ENCODE assay signal across 14 mouse cellular contexts in genomic region chr6:136852348-136852747, GRCm38 (mm10). TPM values are rescaled to one million over a fixed set of nuclear protein-coding genes. Genes with fewer than 3 reads are reported as not detected.
DNase-seq lines count a peak whose midpoint lies in the region; ATAC-seq lines count a peak whose summit lies in the region.
"Had no signal": no experiment of that assay in that cellular context is flagged by ENCODE, and none has a peak within 500 bp of the region (broad histone marks: within the 10 kb centered on the region; RNA-seq: fewer than 3 reads in every experiment).

No protein-coding gene starts in this region.

- peak overlapping the region; percentile 52; the same call in 1 of the 2 replicates for H3K27ac ChIP-seq in heart, embryonic 12.5 days (ENCODE audit: poor library complexity, severe bottlenecking)
- peak overlapping the region; percentile 43 for H3K27ac ChIP-seq in midbrain, embryonic 16.5 days (ENCODE audit: low read length)
- H3K27ac ChIP-seq in midbrain, embryonic 14.5 days (replicated peaks; ENCODE audit: low read depth, low read length): no peak overlapping the region
- peak overlapping the region; percentile 31 for H3K27ac ChIP-seq in stomach, embryonic 15.5 days
- H3K27ac ChIP-seq: intestine, embryonic 15.5 days; left cerebral cortex, adult 2 months had no signal

- H3K9me3 ChIP-seq in heart, embryonic 12.5 days (replicated peaks): no peaks in the 10 kb centered on the region
- no peaks in the 10 kb centered on the region for H3K9me3 ChIP-seq in midbrain, embryonic 16.5 days (replicated peaks; ENCODE audit: control insufficient read depth, low read length, poor library complexity, severe bottlenecking)
- no peaks in the 10 kb centered on the region for H3K9me3 ChIP-seq in midbrain, embryonic 14.5 days (ENCODE audit: control insufficient read depth, low read length)
- no peaks in the 10 kb centered on the region for H3K9me3 ChIP-seq in stomach, embryonic 15.5 days
- H3K9me3 ChIP-seq: intestine, embryonic 15.5 days had no signal

- ATAC-seq in heart, embryonic 12.5 days (ENCODE audit: insufficient number of reproducible peaks, low FRiP score): no peak
- ATAC-seq in midbrain, embryonic 16.5 days: no peak
- no peak for ATAC-seq in midbrain, embryonic 14.5 days (ENCODE audit: low FRiP score, low TSS enrichment)
- ATAC-seq in stomach, embryonic 15.5 days (ENCODE audit: insufficient read depth, low FRiP score, low read depth): no peak
- ATAC-seq: intestine, embryonic 15.5 days had no signal

- H3K27me3 ChIP-seq in heart, embryonic 12.5 days (replicated peaks): no peaks in the 10 kb centered on the region
- H3K27me3 ChIP-seq in midbrain, embryonic 16.5 days (ENCODE audit: control insufficient read depth, insufficient read depth, low read depth, low read length): no peaks in the 10 kb centered on the region
- H3K27me3 ChIP-seq in midbrain, embryonic 14.5 days (ENCODE audit: control insufficient read depth, insufficient read depth, low read length): no peaks in the 10 kb centered on the region
- H3K27me3 ChIP-seq in stomach, embryonic 15.5 days (replicated peaks): no peaks in the 10 kb centered on the region
- H3K27me3 ChIP-seq: intestine, embryonic 15.5 days had no signal

- H3K9ac ChIP-seq in heart, embryonic 12.5 days: no peak overlapping the region
- H3K9ac ChIP-seq in midbrain, embryonic 16.5 days (ENCODE audit: low read depth, low read length): no peak overlapping the region
- H3K9ac ChIP-seq in midbrain, embryonic 14.5 days (replicated peaks; ENCODE audit: low read length): no peak overlapping the region
- H3K9ac ChIP-seq in stomach, embryonic 15.5 days: no peak overlapping the region
- H3K9ac ChIP-seq: intestine, embryonic 15.5 days had no signal

- intact Hi-C loops in heart, postnatal 36 days (cut with DNase I): loop anchor here (2.0 kb wide), 1 partner anchor 16 kb away; no protein-coding TSS in a partner anchor

- peaks cover 49% of the 10 kb centered on the region for H3K4me1 ChIP-seq in heart, embryonic 12.5 days (replicated peaks)
- H3K4me1 ChIP-seq in midbrain, embryonic 16.5 days (ENCODE audit: control insufficient read depth, insufficient read depth, low read length): peaks cover 3% of the 10 kb centered on the region; the same call in 1 of the 2 replicates
- H3K4me1 ChIP-seq in midbrain, embryonic 14.5 days (ENCODE audit: control insufficient read depth, insufficient read depth, low read length): no peaks in the 10 kb centered on the region
- peaks cover 14% of the 10 kb centered on the region for H3K4me1 ChIP-seq in stomach, embryonic 15.5 days

- H3K4me3 ChIP-seq in heart, embryonic 12.5 days: no peak overlapping the region
- H3K4me3 ChIP-seq in midbrain, embryonic 16.5 days (ENCODE audit: low read depth, low read length): no peak overlapping the region
- H3K4me3 ChIP-seq in midbrain, embryonic 14.5 days (replicated peaks; ENCODE audit: low read depth, low read length): no peak overlapping the region
- H3K4me3 ChIP-seq in stomach, embryonic 15.5 days (replicated peaks): no peak overlapping the region
- H3K4me3 ChIP-seq: intestine, embryonic 15.5 days; left cerebral cortex, adult 2 months had no signal

- peaks cover 25% of the 10 kb centered on the region for H3K36me3 ChIP-seq in heart, embryonic 12.5 days
- no peaks in the 10 kb centered on the region for H3K36me3 ChIP-seq in midbrain, embryonic 16.5 days (ENCODE audit: control insufficient read depth, insufficient read depth, low read length)
- H3K36me3 ChIP-seq in midbrain, embryonic 14.5 days (ENCODE audit: control insufficient read depth, insufficient read depth, low read length): no peaks in the 10 kb centered on the region
- H3K36me3 ChIP-seq in stomach, embryonic 15.5 days: no peaks in the 10 kb centered on the region
- H3K36me3 ChIP-seq: intestine, embryonic 15.5 days had no signal

- 85% methylated on average over 4 of the region's 4 CpGs for WGBS in heart, embryonic 12.5 days
- 79% methylated on average over 4 of the region's 4 CpGs for WGBS in midbrain, embryonic 16.5 days
- WGBS in midbrain, embryonic 14.5 days: 87% methylated on average over 4 of the region's 4 CpGs
- 79% methylated on average over 4 of the region's 4 CpGs for WGBS in stomach, embryonic 15.5 days

- no peak for DNase-seq in heart, postnatal 36 days
- DNase-seq in midbrain, embryonic 14.5 days: no peak
- peak; percentile 49 for DNase-seq in kidney, postnatal 14 days
- DNase-seq in embryo, embryonic 10 days (ENCODE audit: low spot score): no peak
- DNase-seq in yolk sac, embryonic 10.5 days (ENCODE audit: low spot score): no peak
- DNase-seq: adrenal gland, adult 8-10 months; heart, adult 18-20 months had no signal

- no peak overlapping the region for H3K4me2 ChIP-seq in heart, embryonic 12.5 days
- no peak overlapping the region for H3K4me2 ChIP-seq in midbrain, embryonic 16.5 days (ENCODE audit: low read length)
- H3K4me2 ChIP-seq in midbrain, embryonic 14.5 days (ENCODE audit: low read length): no peak overlapping the region
- no peak overlapping the region for H3K4me2 ChIP-seq in stomach, embryonic 15.5 days
- H3K4me2 ChIP-seq: intestine, embryonic 15.5 days had no signal

RNA-seq across cellular contexts. Expression of gene Art4, which starts 5.2 kb away (rescaled TPM):
- 21.8 and 22.5 TPM in 2 replicates for polyA plus RNA-seq in heart, embryonic 12.5 days (2016; fragmentation: Nextera tagmentation; extraction: Ambion mirVana)
- 10 to 100 TPM; 21.9 to 26.1 TPM for total RNA-seq in heart, postnatal 36 days (2021)
- 0.19 and 0.20 TPM in 2 replicates for polyA plus RNA-seq in midbrain, embryonic 16.5 days (2015; fragmentation: Nextera tagmentation; extraction: Ambion mirVana)
- not detected in 2 replicates for polyA plus RNA-seq in midbrain, embryonic 14.5 days (2014; fragmentation: Nextera tagmentation; extraction: Ambion mirVana)
- 5.5 and 7.7 TPM in 2 replicates for polyA plus RNA-seq in stomach, embryonic 15.5 days (2015; fragmentation: Nextera tagmentation; extraction: Ambion mirVana)
- total RNA-seq: left cerebral cortex, adult 2 months had no signal
- polyA plus RNA-seq: C2C12 had no signal

RNA-seq across cellular contexts. Expression of gene Smco3, which starts 17.1 kb away (rescaled TPM):
- polyA plus RNA-seq in heart, embryonic 12.5 days (2016; fragmentation: Nextera tagmentation; extraction: Ambion mirVana): not detected in 2 replicates
- total RNA-seq in heart, postnatal 36 days (2021): not detected
- polyA plus RNA-seq in midbrain, embryonic 16.5 days (2015; fragmentation: Nextera tagmentation; extraction: Ambion mirVana): 1.2 and 1.8 TPM in 2 replicates
- 0.14 and 0.34 TPM in 2 replicates for polyA plus RNA-seq in midbrain, embryonic 14.5 days (2014; fragmentation: Nextera tagmentation; extraction: Ambion mirVana)
- polyA plus RNA-seq in stomach, embryonic 15.5 days (2015; fragmentation: Nextera tagmentation; extraction: Ambion mirVana): 1.0 and 1.9 TPM in 2 replicates
- total RNA-seq: heart, adult 18-20 months had no signal
- polyA plus RNA-seq: spleen, adult 2 months had no signal

RNA-seq across cellular contexts. Expression of gene Mgp, which starts 23.3 kb away (rescaled TPM):
- 139 TPM in 2 replicates for polyA plus RNA-seq in heart, embryonic 12.5 days (2016; fragmentation: Nextera tagmentation; extraction: Ambion mirVana)
- 100 to 1,000 TPM; 344 to 476 TPM for total RNA-seq in heart, postnatal 36 days (2021)
- polyA plus RNA-seq in midbrain, embryonic 16.5 days (2015; fragmentation: Nextera tagmentation; extraction: Ambion mirVana): 11.2 and 16.3 TPM in 2 replicates
- polyA plus RNA-seq in midbrain, embryonic 14.5 days (2014; fragmentation: Nextera tagmentation; extraction: Ambion mirVana): 0.65 and 3.5 TPM in 2 replicates
- 150 and 225 TPM in 2 replicates for polyA plus RNA-seq in stomach, embryonic 15.5 days (2015; fragmentation: Nextera tagmentation; extraction: Ambion mirVana)

RNA-seq across cellular contexts. Expression of gene Wbp11, which starts 24.3 kb away (rescaled TPM):
- polyA plus RNA-seq in heart, embryonic 12.5 days (2016; fragmentation: Nextera tagmentation; extraction: Ambion mirVana): 90.5 and 91.8 TPM in 2 replicates
- total RNA-seq in heart, postnatal 36 days (2021): 10 to 100 TPM; 63.3 to 64.1 TPM
- 74.2 and 80.5 TPM in 2 replicates for polyA plus RNA-seq in midbrain, embryonic 16.5 days (2015; fragmentation: Nextera tagmentation; extraction: Ambion mirVana)
- 65.6 and 88.1 TPM in 2 replicates for polyA plus RNA-seq in midbrain, embryonic 14.5 days (2014; fragmentation: Nextera tagmentation; extraction: Ambion mirVana)
- polyA plus RNA-seq in stomach, embryonic 15.5 days (2015; fragmentation: Nextera tagmentation; extraction: Ambion mirVana): 83.7 and 93.7 TPM in 2 replicates

RNA-seq across cellular contexts. Expression of gene BC049715, which starts 24.9 kb away (rescaled TPM):
- polyA plus RNA-seq in heart, embryonic 12.5 days (2016; fragmentation: Nextera tagmentation; extraction: Ambion mirVana): 1.5 and 2.0 TPM in 2 replicates
- under 1 TPM; 0.27 to 0.36 TPM for total RNA-seq in heart, postnatal 36 days (2021)
- polyA plus RNA-seq in midbrain, embryonic 16.5 days (2015; fragmentation: Nextera tagmentation; extraction: Ambion mirVana): 0.85 and 1.1 TPM in 2 replicates
- polyA plus RNA-seq in midbrain, embryonic 14.5 days (2014; fragmentation: Nextera tagmentation; extraction: Ambion mirVana): 1.2 and 1.6 TPM in 2 replicates
- polyA plus RNA-seq in stomach, embryonic 15.5 days (2015; fragmentation: Nextera tagmentation; extraction: Ambion mirVana): 1.2 and 1.5 TPM in 2 replicates
